Mouse (Mus musculus) lung, postnatal 0 days (tissue): ENCODE measurements around the gene Lap3.

Experiments
- CTCF ChIP-seq: IDR thresholded peaks from 2 replicates; pipeline ENCODE4 v1.5.1; 2016; ENCODE audit warnings: antibody characterized with exemption, mild to moderate bottlenecking
- EP300 ChIP-seq: IDR thresholded peaks from 2 replicates; pipeline ENCODE4 v1.6.1; 2016; ENCODE audit warnings: antibody characterized with exemption, mild to moderate bottlenecking, control low read depth

DNA sequence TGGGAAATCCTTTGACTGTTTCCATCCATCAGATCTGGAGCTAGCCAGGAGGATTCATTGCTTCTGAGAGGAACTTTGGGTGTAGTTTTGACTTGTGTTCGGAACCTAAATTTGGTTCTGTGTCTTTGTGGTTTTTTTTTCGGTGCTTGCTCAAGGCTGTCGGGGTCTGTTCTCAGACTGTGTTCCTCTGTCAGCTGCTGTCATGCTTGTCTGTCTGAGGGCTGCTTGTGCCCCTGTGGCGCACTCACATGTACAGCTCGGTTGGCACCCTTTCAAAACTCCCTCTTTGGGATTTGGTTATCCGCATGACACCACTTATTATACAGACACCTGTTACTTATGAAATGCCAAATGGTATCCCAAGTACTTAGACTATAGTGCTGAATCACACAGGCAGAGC, 28.4 kb downstream of the Lap3 start:
- no peak for TF ChIP-seq CTCF
- TF ChIP-seq EP300 = no peak
